Mouse (Mus musculus) CD4-positive helper T cell, adult 2 months (primary cell): Measurements from ENCODE around the gene Olfr918.

Experiments used
- DNase-seq: peaks from one replicate; pipeline ENCODE4 v3.0.0-alpha.2; 2012; ENCODE audit warnings: low read depth, missing footprints, low spot score

The Olfr918 gene

GRCm38 (mm10) chr9:38674501-38674900, at the start of gene Olfr918:
TSS of gene Olfr918 (minus strand) at chr9:38674601.
- no peak for DNase-seq

DNA sequence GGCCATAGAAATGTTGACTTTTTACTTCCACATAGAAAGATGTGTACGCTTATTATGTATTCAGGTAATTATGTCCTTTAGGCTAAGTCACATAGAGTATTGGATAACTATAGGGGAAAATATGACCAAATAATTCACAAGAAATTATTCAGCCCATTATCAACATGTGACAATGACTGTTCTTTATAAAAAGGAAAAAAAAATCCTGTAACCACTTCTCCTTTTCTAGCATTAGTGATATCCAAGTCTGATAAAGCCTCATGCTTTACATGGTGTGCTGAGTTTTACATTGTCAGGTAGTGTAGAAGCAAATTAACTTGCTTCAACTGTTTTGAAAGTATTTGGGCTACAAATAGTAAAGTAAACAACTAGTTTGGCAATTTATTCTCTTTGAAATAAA, 49.6 kb upstream of the Olfr918 start:
- DNase-seq: no peak

DNA sequence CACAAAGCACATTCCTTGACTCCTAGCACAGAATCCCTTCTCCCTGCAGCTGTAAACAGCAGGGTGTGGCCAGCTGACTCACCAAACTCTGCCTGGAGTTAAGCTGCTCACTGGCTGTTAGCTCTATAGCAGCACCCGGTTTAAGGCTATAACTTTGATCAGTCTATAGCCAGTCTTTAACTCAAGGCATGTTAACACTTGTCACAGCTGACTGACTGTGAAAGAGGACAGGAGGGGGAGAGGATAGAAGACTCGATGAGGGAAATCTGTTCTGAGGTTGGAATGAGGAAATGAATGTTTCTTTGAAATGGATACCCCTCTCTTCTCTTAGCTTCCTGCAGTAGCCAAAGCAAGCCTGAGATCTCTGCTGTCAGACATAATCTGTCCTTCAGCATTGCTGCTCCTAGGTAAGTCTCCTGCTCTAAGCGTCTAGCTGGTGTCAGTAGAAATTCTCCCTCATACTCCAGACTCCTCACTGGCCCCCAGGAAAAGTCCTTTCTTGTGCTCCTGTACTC, 44.6 kb upstream of the Olfr918 start:
- peak; percentile 12 for DNase-seq

- peak; percentile 34 for DNase-seq
Observed at GRCm38 (mm10) chr9:38718102-38718501, 43.7 kb upstream of the Olfr918 start, which contains the start of gene Vwa5a. TSS of gene Vwa5a (plus strand) at chr9:38718268.

DNA sequence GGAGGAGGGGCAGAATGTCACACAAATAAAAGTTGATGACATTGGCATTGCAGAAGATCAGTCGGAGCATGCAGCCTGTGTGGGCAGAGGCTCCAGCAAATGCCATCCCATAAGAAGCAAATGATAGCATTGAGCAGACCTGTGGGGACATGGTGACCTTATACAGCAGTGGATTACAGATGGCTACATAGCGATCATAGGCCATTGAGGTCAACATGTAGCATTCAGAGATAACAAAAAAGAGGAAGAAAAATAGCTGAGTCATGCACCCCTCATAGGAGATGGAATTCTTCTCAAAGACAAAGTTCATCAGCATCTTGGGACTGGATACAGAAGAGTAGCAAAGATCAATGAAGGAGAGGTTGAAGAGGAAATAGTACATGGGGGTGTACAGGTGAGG, 1.5 kb downstream of the Olfr918 start:
- no peak for DNase-seq

GRCm38 (mm10) chr9:38665742-38666141, 8.7 kb downstream of the Olfr918 start, which contains the start of gene Olfr917:
TSS of gene Olfr917 (minus strand) at chr9:38665842.
- DNase-seq: no peak

- DNase-seq: no peak
Observed at GRCm38 (mm10) chr9:38659775-38660174, 14.6 kb downstream of the Olfr918 start, which contains the start of gene Olfr916. TSS of gene Olfr916 (minus strand) at chr9:38659875.

DNA sequence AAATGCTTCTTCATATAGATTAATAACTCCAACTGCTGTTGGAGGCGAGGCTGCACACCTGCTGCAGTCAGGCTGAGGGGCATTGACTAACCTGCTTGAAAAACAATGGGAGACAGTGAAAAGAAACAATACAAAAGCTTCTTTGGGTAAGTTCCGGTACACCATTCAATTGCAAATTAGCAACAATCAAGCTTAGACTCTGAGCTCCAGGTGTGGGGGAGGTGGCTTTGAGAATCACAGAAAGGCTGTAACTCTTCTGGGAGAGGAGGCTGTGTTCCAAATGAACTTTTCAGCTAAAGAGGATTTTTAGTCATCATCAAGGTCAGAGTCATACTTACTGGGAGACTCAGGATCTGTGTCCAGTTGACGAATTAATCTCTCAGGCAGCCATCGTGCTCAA, 42.0 kb downstream of the Olfr918 start:
- no peak for DNase-seq
